Mouse (Mus musculus) G1E-ER4 (cell line): ENCODE data around the gene Mast1. TPM values are rescaled to one million over a fixed set of nuclear protein-coding genes. Genes with fewer than 3 reads are reported as not detected.

ENCODE experiments used
- GATA1 ChIP-seq: IDR thresholded peaks from one replicate; pipeline ENCODE4 v1.8.0; 2012; ENCODE audit warnings: low read length, inconsistent platforms
- polyA plus RNA-seq: library from polyadenylated mRNA; stranded (reverse); fragments of >175 nt; gene quantifications from 2 replicates; pipeline ENCODE4 v1.2.3, GENCODE M21; 2012

The Mast1 gene
- polyA plus RNA-seq: 0.46 and 0.50 TPM in 2 replicates

GRCm38 (mm10) chr8:84936962-84937546 is at the start of gene Mast1:
Mast1 (minus strand) TSS chr8:84937359.
- TF ChIP-seq GATA1: no peak

GRCm38 (mm10) chr8:84986379-84986945 is 49.3 kb upstream of the Mast1 start:
- peak; percentile 90 for TF ChIP-seq GATA1

GRCm38 (mm10) chr8:84985684-84986378 is 48.7 kb upstream of the Mast1 start:
- TF ChIP-seq GATA1: no peak

- TF ChIP-seq GATA1: no peak
Observed at GRCm38 (mm10) chr8:84985049-84985683, 48.0 kb upstream of the Mast1 start.

GRCm38 (mm10) chr8:84984294-84985048 is 47.3 kb upstream of the Mast1 start:
- no peak for TF ChIP-seq GATA1

GRCm38 (mm10) chr8:84982499-84983011 is 45.4 kb upstream of the Mast1 start:
- no peak for TF ChIP-seq GATA1

- TF ChIP-seq GATA1: no peak
Observed at GRCm38 (mm10) chr8:84981644-84982498, 44.7 kb upstream of the Mast1 start.

- no peak for TF ChIP-seq GATA1
Observed at GRCm38 (mm10) chr8:84980622-84981358, 43.6 kb upstream of the Mast1 start.

- TF ChIP-seq GATA1: no peak
Observed at GRCm38 (mm10) chr8:84979599-84980421, 42.7 kb upstream of the Mast1 start.

GRCm38 (mm10) chr8:84978248-84978940 is 41.2 kb upstream of the Mast1 start, which contains the start of gene Junb:
Junb (minus strand) TSS chr8:84978718.
- TF ChIP-seq GATA1: no peak

- TF ChIP-seq GATA1: no peak
Observed at GRCm38 (mm10) chr8:84977435-84978247, 40.5 kb upstream of the Mast1 start.
